Mouse (Mus musculus): ENCODE measurements around the gene Ptger4.

Gene Ptger4

DNA sequence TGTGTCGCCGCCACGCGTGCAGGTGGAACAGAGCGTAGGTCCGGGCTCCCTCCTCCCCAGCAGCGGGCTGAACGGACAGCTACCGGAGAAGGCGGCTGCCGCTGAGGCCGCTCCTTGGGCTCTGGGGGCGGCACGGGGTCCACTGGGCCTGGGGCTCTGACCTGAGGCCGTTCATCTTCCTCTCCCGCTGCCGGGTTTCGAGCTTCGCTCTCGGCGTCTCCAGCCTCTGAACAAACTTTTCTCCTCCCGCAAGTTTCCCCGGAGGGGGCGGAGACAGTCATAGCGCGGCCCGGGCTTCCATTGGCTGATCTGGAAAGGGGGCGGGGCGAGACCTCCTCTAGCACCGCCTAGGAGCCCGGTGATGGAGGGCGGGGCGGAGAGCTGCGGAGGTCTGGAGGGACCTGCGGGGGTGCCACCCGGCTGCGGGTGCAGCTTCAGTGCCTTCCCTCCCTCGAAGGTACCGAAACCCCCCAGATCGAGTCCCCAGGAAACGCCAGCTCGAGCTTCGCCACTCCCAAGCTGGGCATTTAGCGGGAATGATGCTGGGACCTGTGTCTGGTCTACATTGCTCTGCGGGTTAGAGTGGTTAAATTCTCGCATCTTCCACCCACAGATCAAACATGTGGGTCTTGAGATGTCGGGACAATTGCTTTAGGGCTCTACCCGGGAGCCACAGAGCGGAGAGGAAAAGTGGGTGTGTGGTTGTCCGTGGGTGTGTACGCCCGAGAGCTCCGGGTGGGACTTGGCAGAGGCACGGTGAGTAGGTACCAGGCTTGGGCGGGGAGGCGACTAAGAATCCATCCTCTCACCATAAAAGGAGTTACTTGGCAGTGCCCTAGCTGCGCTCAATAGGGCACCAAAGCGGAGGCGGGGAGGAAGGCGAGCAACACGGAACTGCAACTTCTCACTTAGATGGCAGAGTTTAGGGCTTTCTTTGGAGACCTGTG is at the start of gene Ptger4:
Ptger4 (minus strand) TSS at position 229 of the 947 bp plus-strand sequence.
- DNase-seq (ENCODE audit: low spot score in 2 of 2), result peak in 1 of 2 experiments; percentile 78

DNA sequence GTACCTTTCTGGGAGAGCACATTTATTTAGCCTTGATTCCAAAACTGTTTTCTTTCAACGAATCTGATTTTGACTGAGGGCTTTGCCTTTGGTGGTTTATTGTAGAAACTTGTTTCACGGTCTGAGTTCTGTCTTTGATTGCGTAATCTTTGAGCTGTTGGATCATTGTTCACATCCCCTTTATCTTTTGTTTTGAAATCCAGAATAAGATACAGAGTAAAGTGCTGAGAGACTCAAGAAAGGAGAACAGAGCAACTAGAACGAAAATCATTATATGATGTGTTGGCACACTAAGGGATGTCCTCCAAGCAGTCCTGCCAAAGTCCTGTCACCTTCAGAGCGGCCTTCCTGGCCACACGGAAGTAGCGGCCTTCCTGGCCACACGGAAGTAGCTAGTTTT is 44.4 kb upstream of the Ptger4 start:
- DNase-seq (ENCODE audit: low spot score in 2 of 2), result no peak

DNA sequence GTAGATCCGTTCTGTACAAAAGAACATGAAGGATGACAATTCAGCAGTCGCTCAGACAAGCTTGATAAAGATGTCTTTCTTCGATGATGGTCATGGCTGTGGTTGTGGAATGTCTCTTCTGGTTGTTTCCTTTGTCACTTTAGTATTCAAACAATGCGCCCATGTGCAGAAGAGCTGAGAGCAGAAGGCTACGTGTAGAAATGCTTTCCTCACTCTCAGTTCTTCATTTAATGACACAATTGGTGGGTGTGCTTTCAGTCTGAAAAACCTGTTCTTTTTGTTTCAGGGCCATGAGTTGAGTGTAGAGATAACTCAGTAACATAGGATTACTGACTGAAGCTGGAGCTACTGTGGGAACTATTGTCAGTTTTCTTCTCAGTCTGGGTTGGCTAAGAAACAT is 43.1 kb upstream of the Ptger4 start:
- DNase-seq (ENCODE audit: low spot score in 2 of 2), result no peak

DNA sequence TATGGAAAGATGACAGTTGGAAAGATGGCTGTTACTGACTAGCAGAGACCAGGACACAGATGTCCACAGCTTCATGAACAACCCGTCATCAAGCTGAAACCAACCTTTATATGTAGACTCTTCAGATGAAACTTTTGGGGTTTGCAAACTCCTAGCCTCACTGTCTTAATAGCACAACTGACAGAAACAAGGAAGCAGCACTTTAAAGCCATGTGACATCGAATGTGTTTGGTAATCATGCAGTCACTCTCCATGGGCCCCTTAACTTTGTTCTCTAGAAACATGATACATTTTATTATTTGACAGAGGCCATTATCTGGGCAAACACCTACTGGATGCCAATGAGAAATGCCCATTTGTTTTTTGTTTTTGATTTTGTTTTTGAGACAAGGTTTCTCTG is 37.3 kb upstream of the Ptger4 start:
- no peak for DNase-seq (ENCODE audit: low spot score in 2 of 2)

DNA sequence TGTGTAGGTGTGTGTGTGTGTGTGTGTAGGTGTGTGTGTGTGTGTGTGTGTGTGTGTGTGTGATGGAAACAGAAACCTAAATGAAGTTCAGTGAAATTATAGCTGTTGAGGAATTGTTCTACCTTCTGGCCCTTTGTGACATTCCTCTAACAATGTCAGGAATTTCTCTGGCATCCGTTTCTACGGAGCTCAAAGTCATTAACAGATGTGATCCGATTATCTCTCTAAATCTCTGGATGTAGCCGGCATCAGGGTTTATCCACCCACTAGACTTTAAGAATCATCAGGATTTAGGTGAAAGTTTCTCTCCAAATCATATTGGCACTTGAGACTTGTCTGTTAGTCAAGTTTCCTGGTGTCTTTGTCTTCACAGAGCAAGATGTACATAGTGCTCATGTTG is 35.8 kb upstream of the Ptger4 start:
- no peak for DNase-seq (ENCODE audit: low spot score in 2 of 2)

DNA sequence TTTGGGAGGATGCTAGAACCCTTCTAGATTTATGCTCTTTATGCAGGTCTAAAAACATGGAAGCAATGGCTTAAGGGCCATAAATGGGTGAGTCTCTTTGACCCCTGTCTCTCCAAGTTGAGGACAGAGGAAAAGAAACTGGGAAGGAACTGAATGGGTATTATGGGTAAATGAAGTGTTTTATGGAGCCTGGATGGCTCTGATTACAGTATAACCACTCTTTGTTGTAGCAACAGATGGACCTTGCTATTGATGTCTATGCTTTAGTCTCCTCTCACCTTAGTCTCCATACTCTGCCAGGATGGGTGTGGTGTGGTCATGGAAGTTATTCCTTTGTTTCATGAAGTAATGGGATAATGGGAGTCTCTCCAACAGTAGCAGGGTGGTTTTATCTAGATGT is 34.5 kb upstream of the Ptger4 start:
- DNase-seq (ENCODE audit: low spot score in 2 of 2), result no peak

DNA sequence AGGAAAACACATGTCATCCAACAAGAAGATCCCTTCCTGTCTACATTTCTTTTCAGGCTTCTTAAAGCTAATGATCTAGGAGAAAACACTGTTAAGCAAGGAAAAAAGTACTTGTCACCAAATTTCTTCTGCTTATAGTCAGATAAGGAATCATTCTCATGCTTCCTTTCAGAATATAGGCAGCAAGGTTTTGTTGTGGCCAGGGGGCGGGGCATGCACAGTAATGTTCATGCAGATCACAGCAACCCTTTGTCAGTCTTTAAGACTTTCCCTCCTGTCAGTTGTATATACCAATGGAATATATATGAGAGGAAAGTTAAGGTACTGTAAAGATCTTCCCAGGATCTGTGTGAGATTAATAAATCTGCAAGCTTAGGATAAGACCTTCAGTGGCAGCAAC is 30.0 kb upstream of the Ptger4 start:
- DNase-seq (ENCODE audit: low spot score in 2 of 2), result no peak

DNA sequence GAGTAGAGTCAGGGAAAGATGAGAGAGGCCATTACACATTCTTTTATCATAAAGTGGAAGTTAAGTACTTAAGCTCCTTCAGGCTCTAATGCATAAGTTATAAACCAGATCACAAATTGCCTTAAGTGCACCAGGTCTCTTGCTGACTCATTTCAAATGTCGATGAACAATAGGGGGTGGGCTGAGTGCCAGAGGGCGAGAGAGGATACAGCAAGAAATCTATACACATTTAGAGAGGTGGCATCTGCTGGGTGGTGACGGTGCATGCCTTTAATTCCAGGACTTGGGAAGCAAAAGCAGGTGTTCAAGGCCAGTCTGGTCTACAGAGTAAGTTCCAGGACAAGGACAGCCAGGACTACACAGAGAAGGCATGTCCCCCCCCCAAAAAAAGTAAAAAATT is 22.1 kb upstream of the Ptger4 start:
- DNase-seq (ENCODE audit: low spot score in 2 of 2), result no peak

DNA sequence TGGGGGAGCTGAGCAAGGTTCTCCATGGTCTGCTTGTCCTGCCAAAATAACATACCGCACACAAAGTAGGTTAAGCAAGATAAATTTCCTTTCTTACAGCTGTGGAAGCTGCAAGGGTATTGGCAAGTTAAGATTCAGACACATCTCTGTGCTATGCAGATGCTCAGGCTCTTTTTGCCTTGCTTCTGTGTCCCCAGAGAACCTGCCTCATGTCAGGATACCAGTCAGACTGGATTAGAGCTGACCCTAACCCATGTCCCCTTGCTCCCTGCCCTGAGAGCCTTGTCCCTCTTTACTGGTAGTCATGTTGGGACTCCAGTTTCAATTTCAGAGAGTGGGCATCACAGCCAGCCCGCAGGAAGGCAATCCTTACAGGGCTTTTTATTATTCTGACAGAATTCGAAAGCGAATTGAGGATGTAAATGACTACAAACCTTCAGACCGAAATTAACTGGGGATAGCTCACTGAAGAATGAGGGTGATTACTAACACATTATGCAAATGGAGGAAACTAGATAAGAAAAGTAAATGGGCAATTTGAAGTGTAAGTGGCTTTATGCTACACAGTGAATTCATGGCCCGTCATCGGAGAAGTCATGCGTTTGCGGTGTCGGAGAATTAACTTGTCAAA is 19.0 kb upstream of the Ptger4 start:
- no peak for DNase-seq (ENCODE audit: low spot score in 2 of 2)

DNA sequence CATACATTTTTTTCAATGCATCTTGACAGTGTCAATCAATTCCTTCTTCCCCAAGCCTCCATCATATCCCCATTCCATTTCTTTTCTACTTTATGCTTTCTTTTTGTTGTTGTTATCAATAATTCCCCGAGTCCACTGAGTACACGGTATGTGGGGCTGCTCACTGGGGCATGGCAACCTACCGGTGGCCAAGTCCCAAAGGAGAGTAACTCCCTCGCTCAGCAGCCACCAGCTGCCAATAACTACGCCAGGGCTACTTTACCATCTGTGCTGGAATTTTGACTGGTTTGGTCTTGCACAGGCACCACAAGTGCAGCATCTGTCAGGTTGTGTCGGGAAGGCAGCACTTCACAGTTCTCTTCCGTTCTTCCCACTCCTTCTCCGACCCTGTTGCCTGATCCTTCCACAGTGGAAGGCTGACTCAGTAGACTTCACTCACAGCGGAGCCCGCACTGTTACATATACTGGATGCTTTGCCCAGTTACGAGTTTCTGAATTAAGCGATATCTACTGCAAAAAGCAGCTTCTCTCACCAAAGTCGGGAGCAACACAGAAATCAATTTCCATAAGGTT is 18.2 kb upstream of the Ptger4 start:
- no peak for DNase-seq (ENCODE audit: low spot score in 2 of 2)

DNA sequence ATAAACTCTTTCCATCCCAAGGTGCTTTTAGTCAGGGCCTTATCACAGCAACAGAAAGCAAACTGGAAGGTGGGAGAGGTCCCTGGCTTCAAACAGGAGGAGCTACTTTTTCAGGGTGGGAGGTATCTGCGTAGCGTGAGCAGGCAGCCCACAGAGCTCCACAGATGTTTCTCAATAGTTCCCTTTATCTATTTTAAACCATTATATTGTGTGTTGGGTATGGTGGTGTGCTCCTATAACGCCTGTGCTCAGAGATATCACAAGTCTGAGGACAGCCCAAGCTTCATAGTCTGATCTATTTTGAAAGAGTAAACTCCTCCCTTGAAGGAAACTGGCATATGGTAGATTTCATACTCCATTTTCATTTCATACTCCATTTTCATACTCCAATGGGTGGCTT is 17.0 kb upstream of the Ptger4 start:
- no peak for DNase-seq (ENCODE audit: low spot score in 2 of 2)

DNA sequence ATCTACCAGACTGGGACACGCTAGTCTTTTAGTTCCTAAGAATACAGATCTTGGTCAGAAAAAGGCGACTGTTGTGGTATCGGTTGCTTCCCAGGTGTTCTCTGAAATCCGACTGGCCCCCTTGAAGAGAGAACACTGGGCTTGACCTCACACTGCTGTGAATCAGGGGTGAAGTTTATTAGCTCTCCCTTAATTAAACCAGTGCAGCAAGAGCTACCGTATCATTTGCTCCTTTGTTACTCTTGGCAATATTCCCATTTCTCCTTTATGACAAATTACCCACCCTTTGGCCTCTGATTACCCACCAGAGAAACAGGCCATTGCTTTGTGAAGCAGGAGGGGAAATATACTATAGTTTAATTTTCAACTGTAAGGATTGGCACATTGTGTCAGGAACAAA is 16.2 kb upstream of the Ptger4 start:
- no peak for DNase-seq (ENCODE audit: low spot score in 2 of 2)

DNA sequence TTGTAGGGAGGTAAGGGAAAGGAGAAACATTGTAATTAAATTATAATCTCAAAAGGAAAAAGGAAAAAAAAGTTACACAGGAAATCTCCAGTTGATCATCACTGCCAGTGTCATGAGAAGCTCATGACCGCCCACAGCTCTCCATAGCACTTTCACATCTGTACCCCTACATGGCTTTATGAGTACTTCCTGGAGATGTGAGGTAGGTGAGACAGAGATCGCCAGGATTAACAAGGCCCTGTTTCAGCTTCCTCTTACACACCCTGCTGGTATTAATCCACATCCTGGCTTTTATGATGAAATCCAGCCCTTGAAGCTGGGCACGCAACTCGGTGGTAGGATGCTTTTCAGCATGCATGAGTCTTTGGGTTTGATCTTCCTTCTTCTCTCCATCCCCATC is 6.2 kb upstream of the Ptger4 start:
- no peak for DNase-seq (ENCODE audit: low spot score in 2 of 2)

DNA sequence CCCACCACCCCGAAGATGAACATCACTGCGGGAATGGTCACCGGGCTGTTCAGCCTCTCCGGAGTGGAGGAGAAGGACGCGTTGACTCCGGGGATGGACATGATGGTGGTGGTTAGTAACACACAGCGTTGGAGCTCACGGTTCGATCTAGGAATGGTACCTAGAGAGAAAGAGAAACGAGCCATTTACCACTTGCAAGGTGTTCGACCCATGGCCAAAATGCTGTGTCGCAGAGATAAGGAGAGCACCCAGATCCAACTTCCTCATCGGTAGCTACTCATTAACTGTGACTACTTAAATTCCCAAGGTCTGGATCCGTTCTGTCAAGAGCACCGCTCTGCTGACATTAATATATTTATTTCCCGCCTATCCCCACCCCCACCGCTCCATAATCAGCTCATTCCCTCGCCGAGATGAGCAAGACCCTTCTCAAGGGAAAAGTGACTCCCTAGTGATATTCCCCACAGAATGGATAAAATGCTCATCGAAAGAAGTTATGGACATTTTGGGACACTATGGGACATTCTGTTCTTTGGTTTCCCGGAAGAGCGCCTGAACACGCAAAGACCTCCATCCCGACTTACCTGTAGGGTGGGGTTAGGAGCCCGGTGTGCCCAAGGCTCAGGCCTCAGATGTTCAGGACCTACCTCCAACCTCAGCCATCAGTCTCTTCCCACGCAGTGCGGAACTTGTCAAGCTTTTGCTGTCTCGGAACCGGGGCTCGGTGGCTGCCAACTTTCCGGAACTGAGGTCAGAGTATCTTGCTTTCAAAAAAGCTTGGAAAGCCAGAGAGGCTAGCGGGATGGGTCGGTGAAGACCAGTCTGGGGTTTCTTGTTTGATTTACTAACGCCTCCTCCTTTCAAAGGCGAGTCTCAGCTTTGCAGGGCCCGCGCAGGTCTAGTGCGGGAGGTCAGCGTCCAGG is 690 bp downstream of the Ptger4 start:
- no peak for DNase-seq (ENCODE audit: low spot score in 2 of 2)

DNA sequence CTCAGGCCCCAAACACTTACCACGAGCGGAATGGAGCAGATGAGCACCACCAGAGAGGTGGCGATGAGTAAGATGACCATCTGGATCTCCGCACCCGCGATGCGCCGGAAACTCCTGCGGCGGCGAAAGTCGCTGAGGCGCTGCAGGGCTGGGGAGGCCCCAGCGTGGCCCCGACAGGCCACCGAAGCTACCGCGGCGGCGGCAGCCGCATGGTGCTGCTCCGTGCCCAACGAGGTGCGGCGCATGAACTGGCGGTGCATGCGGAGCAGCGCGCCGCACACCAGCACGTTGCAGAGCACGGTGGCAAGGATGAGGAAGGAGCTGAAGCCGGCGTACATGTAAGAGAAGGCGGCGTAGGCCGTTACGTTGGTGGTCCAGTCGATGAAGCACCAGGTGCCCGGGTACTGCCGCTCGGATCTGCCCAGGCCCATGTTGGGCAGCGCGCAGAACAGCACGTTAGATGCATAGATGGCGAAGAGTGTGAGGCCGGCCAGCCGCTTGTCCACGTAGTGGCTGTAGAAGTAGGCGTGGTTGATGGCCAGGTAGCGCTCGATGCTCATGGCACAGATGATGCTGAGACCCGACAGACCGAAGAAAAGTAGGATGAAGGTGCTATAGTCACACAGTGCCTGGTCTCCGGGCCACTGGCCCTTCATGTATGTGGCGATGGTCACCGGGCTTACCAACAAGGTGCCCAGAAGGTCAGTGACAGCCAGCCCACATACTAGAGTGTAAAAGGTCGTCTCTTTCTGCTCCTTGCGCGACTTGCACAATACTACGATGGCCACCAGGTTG is 1.5 kb downstream of the Ptger4 start:
- no peak for DNase-seq (ENCODE audit: low spot score in 2 of 2)

DNA sequence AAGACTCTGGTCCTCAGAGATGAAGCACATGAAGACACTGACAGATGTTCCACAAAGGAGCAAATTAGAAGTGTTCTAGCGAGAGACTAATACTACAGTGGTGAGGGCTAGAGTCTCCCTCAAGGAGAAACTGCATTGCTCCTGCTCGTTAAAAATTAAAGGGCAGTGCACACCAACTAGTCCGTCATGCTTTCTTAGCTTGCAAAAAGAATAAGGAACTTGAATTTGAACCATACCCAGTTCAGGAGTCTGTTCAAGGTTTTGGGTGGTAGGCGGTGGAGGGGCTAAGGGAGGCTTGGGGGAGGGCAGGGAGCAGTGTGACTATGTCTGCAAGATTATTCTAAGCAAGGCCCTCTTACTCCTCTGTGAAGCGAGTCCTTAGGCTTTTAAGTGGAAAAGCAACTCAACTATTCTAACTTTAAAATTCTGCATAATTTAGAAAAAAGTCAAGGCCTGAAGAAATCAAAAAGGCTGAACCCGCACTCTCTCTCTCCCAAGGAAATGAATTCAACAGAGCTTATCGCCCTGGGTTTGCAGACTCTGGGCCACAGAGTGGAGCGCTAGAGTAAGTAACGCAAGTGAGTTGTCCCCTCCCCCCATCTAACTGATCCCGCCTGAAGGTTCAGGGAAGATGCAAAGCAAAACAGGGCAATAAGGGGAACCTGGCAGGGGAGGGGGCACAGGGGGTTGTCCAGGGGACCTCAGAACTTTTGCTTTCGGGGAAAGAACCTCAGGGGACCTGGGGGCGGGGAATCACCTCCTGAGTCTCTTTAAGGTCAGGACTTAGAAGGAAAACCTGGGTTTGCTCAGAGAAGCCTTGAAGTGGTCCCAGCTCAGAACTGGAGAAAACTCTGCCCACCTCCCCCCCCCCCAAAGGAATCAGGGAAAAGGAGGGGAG is 2.4 kb downstream of the Ptger4 start:
- DNase-seq (ENCODE audit: low spot score in 2 of 2), result no peak

DNA sequence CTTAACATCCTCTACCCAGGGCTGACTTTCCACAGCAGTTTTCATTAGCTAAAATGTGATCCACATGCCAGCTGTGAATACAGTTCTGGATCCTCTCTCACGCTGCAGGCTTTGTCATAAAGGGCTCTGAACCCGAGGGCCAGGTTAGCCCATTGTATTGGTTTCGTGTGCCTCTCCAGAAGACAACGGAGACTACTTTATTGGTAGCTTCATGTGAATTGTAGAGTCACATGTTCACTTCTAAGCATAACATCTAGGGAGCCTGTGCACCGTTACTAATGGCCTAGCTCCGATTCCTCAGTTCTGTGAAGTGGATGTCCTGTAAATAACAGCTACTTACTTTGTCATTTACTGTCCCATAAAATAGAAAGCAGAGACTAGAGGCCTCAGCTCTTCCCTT is 3.6 kb downstream of the Ptger4 start:
- DNase-seq (ENCODE audit: low spot score in 2 of 2), result no peak

DNA sequence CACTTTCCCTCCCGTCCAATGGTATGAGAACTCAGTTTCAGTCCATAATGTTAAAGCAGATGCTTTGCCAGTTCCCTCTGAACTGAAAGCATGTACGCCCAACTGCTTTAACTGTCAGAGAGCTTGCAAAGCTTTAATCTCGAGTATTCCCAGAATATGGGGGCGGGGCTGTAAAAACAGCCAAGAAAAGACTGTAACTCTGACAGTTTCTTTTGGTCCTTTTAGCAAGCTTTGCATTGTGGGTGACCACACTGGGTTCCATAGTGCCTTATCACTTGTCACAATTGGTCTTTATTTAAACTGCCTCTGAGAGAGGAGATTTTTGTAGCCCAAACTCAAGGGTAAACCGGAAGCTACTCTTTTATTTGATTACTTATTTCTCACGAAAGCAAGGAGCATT is 4.1 kb downstream of the Ptger4 start:
- DNase-seq (ENCODE audit: low spot score in 2 of 2), result no peak

DNA sequence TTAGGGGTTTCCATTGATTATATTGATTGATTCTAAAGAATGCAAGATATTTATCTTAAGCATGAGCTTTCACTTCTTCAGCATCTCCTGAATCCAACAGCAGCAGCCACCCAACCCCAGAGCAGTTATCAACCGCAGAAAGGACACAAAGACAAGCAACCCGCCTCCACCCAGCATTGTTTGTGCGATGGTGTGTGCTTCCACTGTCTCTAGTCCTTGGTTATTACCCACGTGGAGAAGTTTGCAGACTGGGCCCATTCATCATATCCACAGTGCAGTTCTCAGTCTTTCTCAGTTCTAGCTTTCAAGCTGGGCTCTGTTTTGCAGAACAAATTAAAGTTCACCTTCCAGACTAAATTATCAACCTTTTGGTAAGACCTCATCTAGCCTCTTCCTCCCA is 4.6 kb downstream of the Ptger4 start:
- no peak for DNase-seq (ENCODE audit: low spot score in 2 of 2)

DNA sequence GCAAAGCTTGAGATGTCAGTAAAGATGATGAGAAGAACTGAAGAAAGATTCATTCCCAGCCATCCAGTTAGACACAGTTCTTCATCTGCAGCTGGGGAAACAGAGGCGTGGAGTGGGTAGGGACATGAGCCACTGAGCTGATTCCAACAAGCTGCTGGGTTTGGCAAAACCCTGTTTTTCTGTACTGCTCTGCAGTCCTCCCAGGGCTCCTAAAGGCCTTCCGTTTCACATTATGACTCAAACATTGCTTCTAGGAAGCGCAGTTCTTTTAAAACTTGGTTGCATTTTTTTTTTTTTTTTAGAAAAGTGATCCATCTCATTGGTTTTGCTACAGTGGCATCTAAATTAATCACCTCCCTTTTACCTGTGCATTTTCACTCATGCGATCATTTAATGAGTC is 5.4 kb downstream of the Ptger4 start:
- DNase-seq (ENCODE audit: low spot score in 2 of 2), result no peak
